Mouse (Mus musculus) left cerebral cortex, postnatal 10 days (tissue): ENCODE measurements at regions not wholly inside any gene's neighbourhood (a gene's known extent, or its start where the extent isn't known, plus 50 kb on each side); places are given as distances from the start of the nearest gene placed in this dataset.

ENCODE experiments used
- DNase-seq, 2 experiments: peaks; one replicate each; pipeline ENCODE4 v3.0.0; 2021 to 2022; ENCODE audit warnings: low spot score in 2 of 2, mixed read lengths in 1 of 2; ENCODE audit errors: extremely low spot score in 1 of 2
- intact Hi-C: fragments of 180-260 bp; cut with DNase I; formaldehyde crosslinking; loops from one replicate; pipeline ENCODE4 v1.15.1; 2025

GRCm38 (mm10) chr8:97052436-97052835 is 1164.1 kb upstream of the Got2 start:
- DNase-seq: no peak
- intact Hi-C loops: no loop called here

GRCm38 (mm10) chr8:97039778-97040177 is 1151.4 kb upstream of the Got2 start:
- no peak for DNase-seq
- intact Hi-C loops: loop anchor here (10.0 kb wide), 1 partner anchor 1505 kb away; no protein-coding TSS in a partner anchor

GRCm38 (mm10) chr8:97038854-97039253 is 1150.5 kb upstream of the Got2 start:
- DNase-seq: no peak
- intact Hi-C loops: loop anchor here (10.0 kb wide), 1 partner anchor 1506 kb away; no protein-coding TSS in a partner anchor

- intact Hi-C loops: loop anchor here (10.0 kb wide), 1 partner anchor 1513 kb away; no protein-coding TSS in a partner anchor
- DNase-seq: no peak
These were observed 1143.8 kb upstream of the Got2 start for GRCm38 (mm10) chr8:97032188-97032587.

- DNase-seq: no peak
- intact Hi-C loops: no loop called here
These were observed 1127.2 kb upstream of the Got2 start for GRCm38 (mm10) chr8:97015571-97015970.

- intact Hi-C loops: no loop called here
- DNase-seq: peak in 1 of 2 experiments; percentile 26
These were observed 1115.8 kb upstream of the Got2 start for GRCm38 (mm10) chr8:97004131-97004530.

GRCm38 (mm10) chr8:96983103-96983502 is 1094.8 kb upstream of the Got2 start:
- intact Hi-C loops: no loop called here
- no peak for DNase-seq
